Mouse (Mus musculus) spleen, adult 2 months (tissue): Measurements from ENCODE around the gene Tbc1d5. TPM values are rescaled to one million over a fixed set of nuclear protein-coding genes. Genes with fewer than 3 reads are reported as not detected.

Source experiments
- DNase-seq, 2 experiments: peaks; one replicate each; pipeline versions ENCODE4 v3.0.0 to v3.0.0-alpha.2; 2012 to 2021; ENCODE audit warnings: low spot score in 2 of 2, low read depth in 1 of 2
- H3K27ac ChIP-seq: fragments of 200-500 bp; 2 replicates; pipeline ENCODE4 v1.5.1; 2012; ENCODE audit warnings: low read length, inconsistent platforms; ENCODE audit not compliant: insufficient read depth
- H3K27me3 ChIP-seq: fragments of 200-500 bp; 2 replicates; pipeline ENCODE4 v1.6.1; 2012; ENCODE audit warnings: mild to moderate bottlenecking, moderate library complexity, low read length, inconsistent platforms; ENCODE audit not compliant: control insufficient read depth, insufficient read depth
- H3K36me3 ChIP-seq: fragments of 200-500 bp; 2 replicates; pipeline ENCODE4 v1.6.1; 2012; ENCODE audit warnings: mild to moderate bottlenecking, low read length, inconsistent platforms; ENCODE audit not compliant: control insufficient read depth, insufficient read depth
- H3K4me1 ChIP-seq: fragments of 200-500 bp; 2 replicates; pipeline ENCODE4 v1.6.1; 2011; ENCODE audit warnings: inconsistent platforms; ENCODE audit not compliant: control insufficient read depth, insufficient read depth, insufficient read length
- H3K4me3 ChIP-seq: fragments of 200-500 bp; 2 replicates; pipeline ENCODE4 v1.5.1; 2011; ENCODE audit warnings: mild to moderate bottlenecking, inconsistent platforms; ENCODE audit not compliant: insufficient read depth, insufficient read length; ENCODE audit errors: extremely low read depth
- CTCF ChIP-seq: fragments of 200-500 bp; IDR thresholded peaks from 2 replicates; pipeline ENCODE4 v1.5.1; 2011; ENCODE audit warnings: mild to moderate bottlenecking, inconsistent platforms; ENCODE audit not compliant: insufficient read depth, insufficient read length, insufficient replicate concordance; ENCODE audit errors: extremely low read depth
- POLR2A ChIP-seq: fragments of 200-500 bp; IDR thresholded peaks from 2 replicates; pipeline ENCODE4 v1.6.1; 2011; ENCODE audit warnings: low read depth, low read length, inconsistent platforms
- WGBS: fragments of 180-500 bp; shearing (Covaris S2); methylation state at CpG from one replicate; pipeline ENCODE4 v1.1.7; 2018; 5-methylcytosine and 5-hydroxymethylcytosine counted together
- polyA plus RNA-seq: library from polyadenylated mRNA; depleted of rRNA; stranded (reverse); fragments of >200 nt; gene quantifications from 2 replicates; pipeline ENCODE4 v1.2.3, GENCODE M21; 2012; rRNA removed

The Tbc1d5 gene
- polyA plus RNA-seq: 10.4 and 11.4 TPM in 2 replicates

DNA sequence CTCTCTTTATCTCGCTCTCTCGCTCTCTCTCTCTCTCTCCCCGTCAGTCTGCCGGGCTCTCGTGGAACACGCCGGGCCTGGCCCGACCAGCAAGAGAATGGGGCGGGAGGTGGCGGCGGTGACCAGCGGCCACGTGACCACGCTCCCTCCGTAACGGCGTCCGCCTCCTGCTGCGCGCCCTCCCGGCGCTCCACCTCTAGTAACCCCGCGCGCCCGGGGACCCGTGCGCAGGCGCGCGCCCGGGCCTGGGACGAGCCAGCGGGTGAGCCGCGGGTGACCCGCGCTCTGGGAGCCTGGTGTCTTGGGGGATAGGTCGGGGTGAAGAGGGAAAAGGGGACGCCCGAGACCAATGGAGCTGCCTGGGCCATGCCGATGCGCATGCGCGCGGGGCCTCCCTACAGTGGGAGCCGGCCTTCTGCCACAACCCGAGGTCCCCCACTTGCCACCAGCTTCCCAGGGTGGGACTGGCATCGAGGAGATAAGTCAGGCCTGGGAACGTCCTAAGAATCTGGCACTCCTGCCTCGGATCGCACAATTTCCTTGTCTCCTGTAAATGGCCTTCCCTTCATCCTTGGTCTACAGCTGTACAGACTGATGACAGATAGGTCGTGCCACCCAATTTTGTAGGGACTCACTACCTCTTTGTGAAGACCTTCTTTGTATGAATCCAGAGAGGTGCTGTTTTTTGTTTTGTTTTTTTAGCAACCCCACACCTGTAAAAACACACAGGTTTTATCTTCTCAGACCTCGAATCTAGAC is at the start of gene Tbc1d5:
Gene Tbc1d5 (minus strand): TSS at position 158 of the 759 bp plus-strand sequence.
- Histone ChIP-seq H3K4me3 (peak within 1 kb of the TSS; percentile 83), H3K4me1 (peaks cover 7% of the 10 kb centered on the region; the same call in 1 of the 2 replicates), H3K27ac (peak within 1 kb of the TSS; percentile 94), H3K27me3 (no peaks in the 10 kb centered on the region), H3K36me3 (no peaks in the 10 kb centered on the region)
- TF ChIP-seq CTCF (no peak), POLR2A (peak; percentile 87)
- WGBS: 2% methylated on average over 54 of the region's 54 CpGs
- DNase-seq: peak; percentile 59 to 86

GRCm38 (mm10) chr17:51226056-51226455 is 46.9 kb upstream of the Tbc1d5 start:
- DNase-seq: no peak
- no peaks in the 10 kb centered on the region for H3K36me3 ChIP-seq
- no peak overlapping the region for H3K27ac ChIP-seq
- H3K4me1 ChIP-seq: peaks cover 3% of the 10 kb centered on the region; the same call in 1 of the 2 replicates
- H3K4me3 ChIP-seq: no peak overlapping the region
- 74% methylated on average over 1 of the region's 1 CpGs for WGBS
- TF ChIP-seq POLR2A (no peak), CTCF (no peak)
- H3K27me3 ChIP-seq: no peaks in the 10 kb centered on the region

GRCm38 (mm10) chr17:51223152-51223551 is 44.0 kb upstream of the Tbc1d5 start:
- H3K27me3 ChIP-seq: no peaks in the 10 kb centered on the region
- H3K36me3 ChIP-seq: no peaks in the 10 kb centered on the region
- DNase-seq: no peak
- no peak overlapping the region for H3K4me3 ChIP-seq
- peaks cover 4% of the 10 kb centered on the region; the same call in 1 of the 2 replicates for H3K4me1 ChIP-seq
- TF ChIP-seq CTCF: no peak
- no peak for TF ChIP-seq POLR2A
- H3K27ac ChIP-seq: no peak overlapping the region
- 92% methylated on average over 4 of the region's 4 CpGs for WGBS

DNA sequence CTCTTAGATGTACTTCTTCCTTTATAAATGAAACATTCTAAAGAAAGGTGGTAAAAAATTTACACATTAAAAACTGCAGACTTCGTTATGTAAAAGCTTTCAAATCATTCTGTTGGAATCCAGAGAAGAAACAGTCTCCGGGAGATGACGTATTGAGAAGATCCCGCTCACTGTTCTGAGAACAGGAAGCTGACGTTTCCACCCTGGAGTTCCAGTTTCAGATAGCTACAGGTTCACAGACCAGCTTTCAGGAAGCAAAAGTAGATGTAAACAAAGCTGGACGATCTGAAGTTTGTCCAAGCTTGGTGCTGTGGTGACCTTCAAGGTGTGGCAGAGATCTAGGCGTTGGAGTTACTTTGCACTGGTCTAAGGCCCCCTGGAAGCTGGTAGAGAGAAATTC is 41.9 kb upstream of the Tbc1d5 start:
- TF ChIP-seq POLR2A (no peak), CTCF (no peak)
- DNase-seq: no peak
- Histone ChIP-seq H3K4me3 (no peak overlapping the region), H3K36me3 (no peaks in the 10 kb centered on the region), H3K27ac (no peak overlapping the region), H3K4me1 (peaks cover 4% of the 10 kb centered on the region; the same call in 1 of the 2 replicates), H3K27me3 (no peaks in the 10 kb centered on the region)
- 57% methylated on average over 7 of the region's 7 CpGs for WGBS

- H3K4me3 ChIP-seq: no peak overlapping the region
- WGBS: 52% methylated on average over 3 of the region's 3 CpGs
- H3K27ac ChIP-seq: no peak overlapping the region
- no peak for TF ChIP-seq CTCF
- no peak for TF ChIP-seq POLR2A
- H3K36me3 ChIP-seq: no peaks in the 10 kb centered on the region
- peak in 1 of 2 experiments; percentile 19 for DNase-seq
- no peaks in the 10 kb centered on the region for H3K27me3 ChIP-seq
- peaks cover 4% of the 10 kb centered on the region; the same call in 1 of the 2 replicates for H3K4me1 ChIP-seq
Observed at GRCm38 (mm10) chr17:51219897-51220296, 40.7 kb upstream of the Tbc1d5 start.

GRCm38 (mm10) chr17:51216426-51216825 is 37.3 kb upstream of the Tbc1d5 start:
- peaks cover 4% of the 10 kb centered on the region; the same call in 1 of the 2 replicates for H3K4me1 ChIP-seq
- WGBS: 93% methylated on average over 6 of the region's 6 CpGs
- H3K27ac ChIP-seq: no peak overlapping the region
- H3K4me3 ChIP-seq: no peak overlapping the region
- TF ChIP-seq CTCF (no peak), POLR2A (no peak)
- DNase-seq: no peak
- H3K36me3 ChIP-seq: no peaks in the 10 kb centered on the region
- H3K27me3 ChIP-seq: no peaks in the 10 kb centered on the region

DNA sequence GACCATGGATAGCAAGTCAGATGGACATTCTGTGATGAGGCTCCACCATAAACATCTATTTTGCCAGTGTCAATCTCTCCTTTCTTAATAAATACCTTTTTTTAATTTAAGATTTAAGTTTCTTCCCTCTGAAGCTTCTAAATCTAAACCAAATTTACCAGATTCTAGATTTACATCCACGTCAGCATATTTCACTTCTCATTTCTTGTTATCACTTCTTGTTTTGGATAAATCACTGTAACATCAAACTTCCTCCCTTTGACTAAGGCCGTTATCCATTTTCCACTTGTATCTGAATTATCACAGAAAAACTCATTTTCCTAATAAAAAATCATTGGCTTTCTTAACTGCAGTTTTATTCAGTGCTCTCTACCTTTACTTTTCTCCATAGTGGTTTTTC is 30.4 kb upstream of the Tbc1d5 start:
- peak overlapping the region; percentile 60; the same call in 1 of the 2 replicates for H3K27ac ChIP-seq
- H3K4me1 ChIP-seq: peaks cover 6% of the 10 kb centered on the region
- WGBS: 20% methylated on average over 2 of the region's 2 CpGs
- no peaks in the 10 kb centered on the region for H3K36me3 ChIP-seq
- peak in 1 of 2 experiments; percentile 33 for DNase-seq
- TF ChIP-seq CTCF: no peak
- TF ChIP-seq POLR2A: no peak
- H3K4me3 ChIP-seq: no peak overlapping the region
- no peaks in the 10 kb centered on the region for H3K27me3 ChIP-seq
